Mouse (Mus musculus) left cerebral cortex, postnatal 4 days (tissue): ENCODE measurements around the gene Eid2. TPM values are rescaled to one million over a fixed set of nuclear protein-coding genes. Genes with fewer than 3 reads are reported as not detected.
A peak's percentile ranks its signal among the peaks of the same experiment; 100 is the strongest.

ENCODE experiments used
- DNase-seq: peaks from one replicate; pipeline ENCODE4 v3.0.0-alpha.2; 2022
- intact Hi-C: fragments of 180-260 bp; cut with DNase I; formaldehyde crosslinking; loops from one replicate; pipeline ENCODE4 v1.15.1; 2025
- total RNA-seq, 2 experiments: library from RNA; stranded (reverse); gene quantifications; 2 replicates each; pipeline ENCODE4 v1.2.3; 2021

Gene Eid2
- total RNA-seq, 2 experiments from 2014 or later: 73.3 to 78.0 TPM

DNA sequence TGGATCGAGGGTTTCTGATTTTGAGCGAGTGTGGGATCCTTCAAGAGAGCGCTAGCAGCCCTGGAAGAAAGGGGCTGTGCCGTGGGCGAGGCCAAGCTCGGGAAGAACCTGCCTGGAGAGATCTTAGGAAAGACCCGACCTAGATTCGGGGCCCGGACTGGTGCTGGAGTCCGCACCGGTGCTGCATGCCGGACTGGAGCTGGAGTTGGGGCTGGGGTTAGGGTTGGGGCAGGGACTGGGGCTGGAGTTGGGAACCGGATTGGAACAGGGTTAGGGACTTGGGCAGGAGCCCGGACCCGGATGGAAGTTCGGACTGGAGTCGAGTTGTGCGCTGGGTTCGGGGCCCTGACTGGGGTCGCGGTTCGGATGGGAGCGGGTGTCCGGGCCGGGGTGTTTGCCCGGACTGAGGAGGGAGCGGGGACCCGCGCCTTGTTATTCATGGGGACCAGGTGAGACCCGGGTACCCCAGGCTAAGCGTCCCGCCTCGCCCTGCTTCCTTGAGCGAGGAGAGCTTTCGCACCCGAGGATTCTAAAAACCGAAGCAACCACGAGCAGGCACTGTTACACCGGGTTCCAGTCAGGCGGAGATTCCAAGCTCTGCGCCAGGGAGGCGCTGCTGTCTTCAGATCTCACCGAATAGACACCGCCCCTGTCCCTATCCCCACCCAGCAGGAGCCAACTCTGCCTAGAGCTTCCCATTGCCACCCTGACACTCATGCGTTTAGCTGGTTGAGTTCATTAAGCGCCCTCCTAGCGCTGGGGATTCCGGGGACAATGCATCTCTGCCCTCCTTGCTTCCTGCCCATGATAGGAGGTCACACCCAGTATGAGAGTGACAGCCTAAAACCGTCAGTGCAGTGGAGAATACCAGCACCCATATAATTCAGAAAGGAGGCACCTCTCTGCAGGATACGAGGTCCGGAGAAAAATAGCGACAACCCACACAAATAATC is 23.2 kb downstream of the Eid2 start, which contains the start of gene Selenov:
Selenov (minus strand) TSS at position 549 of the 953 bp plus-strand sequence.
- peak; percentile 72 for DNase-seq
- intact Hi-C loops: no loop called here

DNA sequence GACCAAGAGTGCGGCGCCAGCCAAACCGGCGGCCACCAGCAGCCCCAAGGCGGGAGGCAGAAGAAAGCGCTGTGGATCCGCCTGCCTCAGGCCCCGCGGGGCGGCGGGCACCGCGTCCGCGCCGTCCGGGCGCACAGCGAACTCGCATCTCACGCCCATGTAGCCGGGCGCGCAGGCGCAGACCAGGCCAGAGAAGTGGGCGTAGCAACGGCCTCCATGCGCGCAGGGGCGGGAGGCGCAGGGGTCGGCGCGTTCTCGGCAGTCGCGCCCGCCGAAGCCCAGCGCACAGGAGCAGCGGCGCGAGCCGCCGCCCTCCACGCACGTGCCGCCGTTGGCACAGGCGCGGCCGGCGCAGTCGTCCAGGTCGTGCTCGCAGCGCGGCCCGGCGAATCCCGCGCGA is 26.8 kb downstream of the Eid2 start:
- intact Hi-C loops: no loop called here
- peak; percentile 88 for DNase-seq

DNA sequence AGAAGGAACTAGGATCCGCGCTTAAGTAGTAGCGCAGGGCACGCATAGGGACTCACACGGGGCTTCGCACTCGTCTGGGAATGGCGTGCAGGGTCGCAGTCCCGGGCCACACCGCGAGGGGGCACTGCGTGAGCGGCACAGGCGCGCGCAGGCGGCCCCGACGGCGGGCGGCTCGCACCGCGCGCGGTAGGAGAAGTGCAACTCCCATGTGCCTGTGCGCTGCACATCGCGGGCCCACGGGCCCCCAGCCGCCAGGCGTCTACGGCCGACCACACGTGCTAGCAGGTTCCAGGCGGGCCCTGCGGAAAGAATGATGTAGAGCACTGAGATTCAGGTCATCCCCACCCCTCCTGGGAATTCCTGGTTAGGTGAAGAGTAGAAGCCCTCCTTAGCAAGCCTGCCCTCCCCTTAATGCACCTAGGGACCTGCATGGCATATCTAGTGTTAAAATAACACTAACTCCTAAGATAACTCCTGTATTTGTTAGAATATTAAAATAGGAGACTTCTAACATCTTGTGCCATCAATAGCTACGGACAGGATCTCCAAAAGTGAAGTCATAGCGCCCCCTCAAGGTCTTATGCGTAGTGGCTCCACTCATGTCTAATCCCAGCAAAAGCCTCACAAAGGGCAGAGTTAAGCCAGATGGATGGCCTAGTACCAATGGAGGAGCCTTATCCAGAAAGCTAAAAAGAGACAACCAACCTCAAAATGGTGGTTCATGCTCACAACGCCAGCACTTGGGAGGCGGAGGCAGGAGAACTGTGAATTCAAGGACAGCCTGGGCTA is 31.4 kb downstream of the Eid2 start:
- intact Hi-C loops: no loop called here
- peak; percentile 52 for DNase-seq

DNA sequence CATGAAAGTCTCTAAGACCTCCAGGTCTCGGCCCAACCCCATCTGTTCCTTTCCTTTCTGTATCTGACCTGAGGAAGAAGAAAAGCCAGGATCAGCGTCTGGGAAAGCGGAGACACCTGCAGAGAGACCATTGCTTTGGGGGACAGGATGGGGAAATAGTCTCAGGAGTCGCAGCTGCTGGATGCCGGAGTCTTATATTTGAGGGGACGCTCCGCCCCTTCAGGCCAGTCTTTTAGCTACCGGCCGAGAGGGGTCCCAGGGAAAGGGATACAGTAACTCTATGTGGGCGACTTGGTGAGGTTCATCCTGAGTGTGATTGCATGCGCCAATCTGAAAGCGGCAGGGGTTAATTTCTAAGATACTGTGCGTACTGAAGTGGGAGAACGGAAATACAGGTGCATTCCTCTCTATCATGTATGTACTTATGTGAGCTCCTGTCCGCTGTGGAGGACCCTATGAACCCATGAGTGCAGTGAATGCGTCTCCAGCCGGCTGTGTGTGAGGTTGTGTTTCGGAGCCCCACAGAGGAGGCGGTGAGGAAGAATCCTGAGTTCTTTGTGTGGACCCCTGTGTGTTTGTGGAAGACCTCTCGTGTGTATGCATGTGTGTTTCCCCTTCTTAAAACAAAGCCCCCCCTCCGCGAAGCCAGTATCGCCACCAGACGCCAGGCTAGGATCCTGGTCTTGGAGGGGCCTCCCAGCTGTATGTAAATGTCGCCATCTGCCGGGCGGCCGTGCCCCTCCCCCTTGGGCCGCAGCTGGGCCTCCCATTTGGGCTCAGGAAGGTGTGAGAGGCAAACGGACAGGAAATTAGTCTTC is 34.1 kb downstream of the Eid2 start, which contains the start of gene Dll3:
Dll3 (minus strand) TSS at position 623 of the 818 bp plus-strand sequence.
- peak; percentile 85 for DNase-seq
- intact Hi-C loops: loop anchor here (10.0 kb wide), 1 partner anchor 117 kb away; no protein-coding TSS in a partner anchor

DNA sequence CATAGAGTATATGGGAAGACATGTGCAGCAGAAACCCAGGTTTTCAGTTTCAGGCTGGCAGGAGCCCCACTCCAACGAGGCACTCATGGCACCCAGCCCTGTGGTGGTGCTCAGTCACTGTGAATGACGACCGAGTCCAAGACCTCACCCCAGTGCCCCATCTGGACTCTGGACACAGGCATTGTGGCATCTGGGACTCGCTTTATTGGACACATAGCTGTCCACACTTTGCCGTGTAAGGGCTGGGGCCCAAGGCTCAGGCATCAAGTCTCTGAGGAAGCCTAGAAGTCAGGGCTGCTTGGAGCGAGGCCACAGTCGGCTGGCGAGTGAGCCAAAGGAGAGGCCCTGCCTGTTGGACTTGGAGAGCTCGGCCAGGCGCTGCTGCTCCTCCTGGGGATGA is 38.0 kb downstream of the Eid2 start:
- intact Hi-C loops: loop anchor here (10.0 kb wide), 1 partner anchor 121 kb away; no protein-coding TSS in a partner anchor
- DNase-seq: peak; percentile 84

DNA sequence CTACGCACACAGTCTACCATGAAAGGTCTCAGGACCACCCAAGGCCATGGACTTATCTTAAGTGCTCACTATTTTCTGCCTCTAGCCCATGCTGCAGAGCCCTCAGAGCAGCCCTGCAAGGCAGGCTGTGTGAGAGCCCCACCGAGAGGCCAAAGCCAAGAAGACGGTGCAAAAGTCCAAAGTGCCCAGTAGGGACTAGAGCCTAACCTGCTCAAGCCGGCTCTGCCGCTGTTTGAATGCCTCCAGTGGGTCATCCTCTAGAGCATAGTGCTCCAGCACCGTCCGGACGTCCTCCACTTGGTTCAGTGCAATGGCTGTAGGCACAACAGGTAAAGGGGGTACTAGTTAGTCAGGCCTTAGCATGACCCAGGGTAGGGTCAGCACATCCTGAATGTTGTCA is 38.5 kb downstream of the Eid2 start:
- no peak for DNase-seq
- intact Hi-C loops: loop anchor here (10.0 kb wide), 1 partner anchor 121 kb away; no protein-coding TSS in a partner anchor

DNA sequence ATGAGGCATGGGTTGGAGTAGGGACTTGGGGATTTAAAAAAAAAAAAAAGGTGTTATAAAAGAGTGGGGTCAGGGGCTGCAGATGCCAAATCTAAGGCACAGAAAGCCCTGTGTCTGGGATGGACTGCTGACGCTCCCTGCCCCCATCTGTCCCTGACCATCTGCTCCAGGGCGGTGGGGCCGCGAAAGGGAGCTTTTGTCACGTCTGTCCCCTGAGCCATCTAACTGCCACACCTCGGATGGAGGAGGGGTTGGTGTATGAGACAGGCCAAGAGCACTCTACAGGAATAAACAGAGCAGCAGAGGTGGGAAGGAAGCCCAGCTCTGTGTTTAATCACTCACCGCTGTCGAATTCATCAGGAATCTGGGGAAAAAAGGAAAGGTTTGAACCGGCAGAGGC is 42.1 kb downstream of the Eid2 start:
- intact Hi-C loops: loop anchor here (10.0 kb wide), 1 partner anchor 125 kb away; no protein-coding TSS in a partner anchor
- DNase-seq: peak; percentile 73

DNA sequence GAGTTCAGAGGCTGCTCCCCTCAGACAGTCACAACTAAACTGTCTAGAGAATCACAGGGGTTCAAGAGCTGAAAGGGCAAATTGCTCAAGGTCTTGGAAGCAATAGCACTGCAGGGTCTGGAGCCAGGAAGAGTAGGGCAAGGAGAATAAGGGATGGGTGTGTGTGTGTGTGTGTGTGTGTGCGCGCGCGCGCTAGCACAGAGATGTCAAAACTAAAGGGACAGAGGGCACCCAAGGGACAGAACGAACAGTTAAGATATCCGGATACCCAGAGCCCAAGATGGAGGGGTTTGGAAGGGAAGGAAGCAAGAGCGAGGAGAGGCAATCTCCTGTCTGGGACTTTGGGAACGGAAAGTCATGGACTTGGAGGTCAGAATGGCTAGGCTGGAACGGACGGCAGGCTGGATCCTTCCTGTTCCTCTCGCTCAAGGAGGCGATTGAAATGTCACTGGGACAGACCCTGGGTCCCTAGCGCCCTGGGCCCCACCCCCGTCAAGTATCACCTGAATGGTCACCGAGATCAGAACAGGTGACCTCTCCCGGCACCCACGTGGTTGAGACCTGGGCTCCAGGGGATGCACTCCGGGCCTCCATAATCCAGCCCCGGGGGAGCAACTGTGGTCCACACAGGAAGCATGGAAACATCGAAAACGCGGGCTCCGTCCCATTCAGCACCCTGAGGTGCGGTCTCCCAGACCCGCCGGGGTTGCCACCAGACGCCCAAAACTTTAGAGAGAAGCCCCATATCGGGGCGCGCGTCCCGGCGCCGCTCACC is 43.7 kb downstream of the Eid2 start:
- intact Hi-C loops: no loop called here
- DNase-seq: no peak

DNA sequence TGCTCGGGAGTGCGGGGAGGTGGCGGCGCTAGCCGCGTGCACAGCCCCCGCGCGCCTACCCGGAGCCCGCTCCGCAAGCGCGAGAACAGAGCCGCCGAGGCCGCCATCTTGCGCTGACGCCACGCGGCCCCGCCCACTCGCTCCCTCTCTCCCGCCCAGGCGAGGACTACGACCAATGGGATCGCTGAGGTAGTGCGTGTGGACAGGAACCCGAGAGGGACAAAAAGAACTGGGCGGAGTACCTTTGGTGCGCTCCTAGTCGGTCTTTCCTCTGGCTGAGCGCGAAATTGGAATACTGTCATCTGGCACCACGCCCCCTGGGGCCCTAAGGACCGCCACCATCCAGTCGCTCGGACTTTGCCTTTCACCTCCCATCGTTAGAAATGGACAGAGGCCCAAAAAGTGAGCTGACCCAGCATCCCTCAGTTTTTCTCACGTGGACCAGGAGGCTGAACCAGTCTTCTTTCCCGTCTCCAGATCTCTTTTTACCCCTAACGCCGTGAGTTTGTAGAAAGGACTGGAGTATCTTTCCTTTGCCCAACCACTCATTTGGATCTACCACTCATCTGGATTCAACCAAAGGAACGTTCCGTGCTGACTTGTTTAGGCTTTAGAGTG is 44.4 kb downstream of the Eid2 start, which contains the start of gene Timm50:
Timm50 (minus strand) TSS at position 147 of the 618 bp plus-strand sequence.
- DNase-seq: peak; percentile 98
- intact Hi-C loops: no loop called here

DNA sequence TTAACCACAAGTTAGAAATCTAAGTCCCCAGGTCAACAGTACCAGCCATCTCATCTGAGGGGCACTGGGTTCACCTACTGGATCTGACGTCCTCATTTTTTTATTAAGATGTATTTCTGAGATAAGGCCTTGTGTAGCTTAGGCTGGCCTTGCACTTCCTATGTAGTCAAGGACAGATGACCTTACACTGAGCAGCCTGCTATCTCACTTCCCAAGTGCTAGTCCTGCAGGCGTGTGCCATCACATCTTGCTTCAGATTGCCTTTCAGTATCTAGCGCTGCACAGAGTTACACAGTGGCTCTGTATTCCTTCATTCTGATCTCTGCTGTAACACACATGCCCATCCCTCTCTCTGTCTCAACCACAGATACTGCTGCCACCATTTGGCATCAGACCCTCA is 50.4 kb downstream of the Eid2 start:
- intact Hi-C loops: no loop called here

DNA sequence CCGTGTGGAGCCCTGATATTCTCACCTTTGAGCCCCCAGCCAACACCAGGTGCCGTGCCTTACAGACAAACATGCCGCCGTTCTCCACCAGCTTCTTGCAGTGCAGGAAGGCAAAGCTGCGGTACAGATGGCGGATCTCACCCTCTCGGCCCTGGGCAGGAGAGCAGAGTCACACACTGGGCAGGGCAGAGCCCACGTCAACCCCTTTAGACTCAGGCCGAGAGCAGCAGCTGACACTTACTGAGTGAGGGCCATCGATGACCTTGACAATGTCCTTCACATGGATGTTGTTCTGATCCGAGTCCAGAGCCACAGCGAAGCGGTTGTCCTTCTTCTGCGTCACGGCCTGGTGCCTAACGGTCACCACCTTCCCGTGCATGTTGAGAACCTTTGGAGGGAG is 51.0 kb downstream of the Eid2 start:
- intact Hi-C loops: no loop called here
- DNase-seq: no peak

More for the DNA sequence above, 50.4 kb downstream of the Eid2 start:
- DNase-seq: no peak

Other genes with a start within 250 kb of the Eid2 start
- gene Psmc4, start 217.8 kb upstream of the Eid2 start, total RNA-seq: 100 to 1,000 TPM; 139 to 142 TPM
- gene Fcgbp, start 196.6 kb upstream of the Eid2 start, total RNA-seq: under 1 TPM in 1 of 2 experiments, not detected in 1; 0.10 TPM
- not detected for gene 9530053A07Rik, start 138.4 kb upstream of the Eid2 start, total RNA-seq
- 100 to 1,000 TPM; 113 to 121 TPM for gene Fbl, start 98.2 kb upstream of the Eid2 start, total RNA-seq
- gene Dyrk1b, start 88.4 kb upstream of the Eid2 start, total RNA-seq: 10 to 100 TPM; 27.9 TPM
- gene Eid2b, start 9.9 kb downstream of the Eid2 start, total RNA-seq: 10 to 100 TPM; 44.2 to 46.9 TPM
- gene Selenov, start 23.3 kb downstream of the Eid2 start, total RNA-seq: 1 to 10 TPM; 1.1 to 1.3 TPM
- 1 to 10 TPM; 6.9 to 8.1 TPM for gene Dll3, start 34.4 kb downstream of the Eid2 start, total RNA-seq
- 10 to 100 TPM; 59.7 to 66.7 TPM for gene Timm50, start 44.2 kb downstream of the Eid2 start, total RNA-seq
- gene Supt5, start 70.9 kb downstream of the Eid2 start, total RNA-seq: 100 to 1,000 TPM; 111 TPM
- gene Rps16, start 82.8 kb downstream of the Eid2 start, total RNA-seq: 100 to 1,000 TPM; 913 to 959 TPM
- 10 to 100 TPM; 25.0 to 33.3 TPM for gene Plekhg2, start 104.7 kb downstream of the Eid2 start, total RNA-seq
- 1 to 10 TPM; 1.9 to 2.3 TPM for gene Zfp36, start 112.4 kb downstream of the Eid2 start, total RNA-seq
- 10 to 100 TPM; 18.6 to 19.7 TPM for gene Med29, start 124.8 kb downstream of the Eid2 start, total RNA-seq
- 10 to 100 TPM; 77.7 to 86.8 TPM for gene Paf1, start 125.1 kb downstream of the Eid2 start, total RNA-seq
- 1 to 10 TPM; 2.5 to 3.3 TPM for gene Gmfg, start 169.6 kb downstream of the Eid2 start, total RNA-seq
- gene Lrfn1, start 184.1 kb downstream of the Eid2 start, total RNA-seq: 100 to 1,000 TPM; 125 TPM
- not detected for gene Ifnl2, start 242.6 kb downstream of the Eid2 start, total RNA-seq